Mouse (Mus musculus) liver (tissue): ENCODE results near the gene Pdss2.
A peak's percentile ranks its signal among the peaks of the same experiment; 100 is the strongest.
"Not testable (repeated sequence)": the region's sequence is repeated elsewhere in the genome, so short reads cannot be mapped to it uniquely, and the experiment has no call there.

ENCODE experiments used
- DNase-seq: peaks from one replicate; pipeline ENCODE4 v3.0.0-alpha.2; 2020; ENCODE audit warnings: mixed read lengths

Pdss2 gene

GRCm38 (mm10) chr10:43378732-43379644, 157.7 kb downstream of the Pdss2 start:
- DNase-seq: no peak

- DNase-seq: peak; percentile 40
Measured at GRCm38 (mm10) chr10:43382660-43383059, 161.4 kb downstream of the Pdss2 start.

GRCm38 (mm10) chr10:43384623-43385022, 163.3 kb downstream of the Pdss2 start:
- no peak for DNase-seq

- no peak for DNase-seq
Measured at GRCm38 (mm10) chr10:43392921-43393320, 171.6 kb downstream of the Pdss2 start.

- no peak for DNase-seq
Measured at GRCm38 (mm10) chr10:43393818-43394217, 172.5 kb downstream of the Pdss2 start.

- DNase-seq: no peak
Measured at GRCm38 (mm10) chr10:43395824-43396223, 174.5 kb downstream of the Pdss2 start.

GRCm38 (mm10) chr10:43399596-43400316, 178.5 kb downstream of the Pdss2 start:
- DNase-seq: no peak

GRCm38 (mm10) chr10:43406107-43406506, 184.8 kb downstream of the Pdss2 start:
- DNase-seq: no peak

GRCm38 (mm10) chr10:43406885-43407284, 185.6 kb downstream of the Pdss2 start:
- DNase-seq: no peak

GRCm38 (mm10) chr10:43409506-43410230, 188.4 kb downstream of the Pdss2 start:
- no peak for DNase-seq

GRCm38 (mm10) chr10:43411164-43411563, 189.9 kb downstream of the Pdss2 start:
- DNase-seq: not testable (repeated sequence)

GRCm38 (mm10) chr10:43417346-43417745, 196.1 kb downstream of the Pdss2 start:
- DNase-seq: no peak

- DNase-seq: no peak
Measured at GRCm38 (mm10) chr10:43420660-43421413, 199.6 kb downstream of the Pdss2 start.

GRCm38 (mm10) chr10:43422061-43422770, 200.9 kb downstream of the Pdss2 start:
- no peak for DNase-seq

- DNase-seq: peak; percentile 28
Measured at GRCm38 (mm10) chr10:43424545-43424944, 203.3 kb downstream of the Pdss2 start.

GRCm38 (mm10) chr10:43430606-43431005, 209.3 kb downstream of the Pdss2 start:
- no peak for DNase-seq

GRCm38 (mm10) chr10:43434326-43434725, 213.0 kb downstream of the Pdss2 start:
- DNase-seq: no peak

- no peak for DNase-seq
Measured at GRCm38 (mm10) chr10:43435757-43436156, 214.5 kb downstream of the Pdss2 start.

- DNase-seq: no peak
Measured at GRCm38 (mm10) chr10:43439492-43439941, 218.2 kb downstream of the Pdss2 start.

GRCm38 (mm10) chr10:43440050-43440449, 218.8 kb downstream of the Pdss2 start:
- no peak for DNase-seq

- DNase-seq: peak; percentile 16
Measured at GRCm38 (mm10) chr10:43440981-43441740, 219.9 kb downstream of the Pdss2 start.
